Comparison of ENCODE assay signal across 10 mouse cellular contexts in genomic region chr7:99570680-99571079, GRCm38 (mm10). TPM values are rescaled to one million over a fixed set of nuclear protein-coding genes. Genes with fewer than 3 reads are reported as not detected.
DNase-seq lines count a peak whose midpoint lies in the region; ATAC-seq and TF ChIP-seq lines count a peak whose summit lies in the region.
"Had no signal": no experiment of that assay in that cellular context is flagged by ENCODE, and none has a peak within 500 bp of the region (broad histone marks: within the 10 kb centered on the region; RNA-seq: fewer than 3 reads in every experiment).

No protein-coding gene starts in this region.

- no peak for TF ChIP-seq EP300 in heart, postnatal 0 days (IDR thresholded peaks at IDR 0.05; ENCODE audit: low read depth)
- TF ChIP-seq EP300 in lung, postnatal 0 days (IDR thresholded peaks at IDR 0.05) = no peak

- no peaks in the 10 kb centered on the region for H3K27me3 ChIP-seq in heart, postnatal 0 days (ENCODE audit: control insufficient read depth, insufficient read depth, low read length)
- no peaks in the 10 kb centered on the region for H3K27me3 ChIP-seq in lung, postnatal 0 days (replicated peaks; ENCODE audit: insufficient read depth, low read length)
- no peaks in the 10 kb centered on the region for H3K27me3 ChIP-seq in limb, embryonic 10.5 days (ENCODE audit: low read depth, poor library complexity, severe bottlenecking)
- no peaks in the 10 kb centered on the region for H3K27me3 ChIP-seq in stomach, embryonic 15.5 days (replicated peaks)
- H3K27me3 ChIP-seq: liver, embryonic 15.5 days had no signal

- no peaks in the 10 kb centered on the region for H3K36me3 ChIP-seq in heart, postnatal 0 days (replicated peaks; ENCODE audit: control insufficient read depth, insufficient read depth, low read length)
- no peaks in the 10 kb centered on the region for H3K36me3 ChIP-seq in lung, postnatal 0 days (ENCODE audit: insufficient read depth, low read length)
- no peaks in the 10 kb centered on the region for H3K36me3 ChIP-seq in limb, embryonic 10.5 days
- no peaks in the 10 kb centered on the region for H3K36me3 ChIP-seq in stomach, embryonic 15.5 days

- DNase-seq in heart, postnatal 0 days (ENCODE audit: low spot score) = no peak
- DNase-seq in heart, postnatal 10 days = no peak
- DNase-seq in lung, postnatal 0 days (ENCODE audit: low spot score) = no peak
- no peak for DNase-seq in lung, postnatal 14 days
- no peak for DNase-seq in limb, embryonic 10.5 days (ENCODE audit: low spot score)
- no peak for DNase-seq in left cerebral cortex, postnatal 25 days (ENCODE audit: low spot score in 2 of 2)
- DNase-seq: cerebellum, postnatal 25 days; gastrocnemius, postnatal 36 days had no signal

- 0 out of 2 replicates have a peak overlapping the region, but pooled peaks have one; percentile 9 for H3K9ac ChIP-seq in heart, postnatal 0 days (replicated peaks; ENCODE audit: low read depth, low read length)
- no peak overlapping the region; the same call in 1 of the 2 replicates for H3K9ac ChIP-seq in lung, postnatal 0 days (replicated peaks; ENCODE audit: low read depth)
- H3K9ac ChIP-seq in stomach, embryonic 15.5 days = no peak overlapping the region
- H3K9ac ChIP-seq: liver, embryonic 15.5 days had no signal

- H3K4me1 ChIP-seq in heart, postnatal 0 days (ENCODE audit: control insufficient read depth, insufficient read depth) = peaks cover 2% of the 10 kb centered on the region; the same call in 1 of the 2 replicates
- H3K4me1 ChIP-seq in lung, postnatal 0 days (ENCODE audit: insufficient read depth, low read depth, low read length) = no peaks in the 10 kb centered on the region
- H3K4me1 ChIP-seq in limb, embryonic 10.5 days = peaks cover 36% of the 10 kb centered on the region
- H3K4me1 ChIP-seq in stomach, embryonic 15.5 days = peaks cover 5% of the 10 kb centered on the region

- ATAC-seq in heart, postnatal 0 days (ENCODE audit: insufficient read depth, low read depth) = no peak
- 0 out of 2 replicates have a peak, but pooled peaks have one; percentile 27 for ATAC-seq in lung, postnatal 0 days
- ATAC-seq in stomach, embryonic 15.5 days (ENCODE audit: insufficient read depth, low FRiP score, low read depth) = no peak

- 49% methylated on average over 5 of the region's 5 CpGs for whole genome bisulfite sequencing in heart, postnatal 0 days
- WGBS in lung, postnatal 0 days = 40% methylated on average over 5 of the region's 5 CpGs
- 67% methylated on average over 5 of the region's 5 CpGs for WGBS in limb, embryonic 10.5 days
- WGBS in stomach, embryonic 15.5 days = 64% methylated on average over 5 of the region's 5 CpGs

- H3K4me2 ChIP-seq in heart, postnatal 0 days (ENCODE audit: low read depth, low read length) = peak overlapping the region; percentile 38
- H3K4me2 ChIP-seq in lung, postnatal 0 days (replicated peaks; ENCODE audit: low read depth, low read length) = peak overlapping the region; percentile 46
- 0 out of 2 replicates have a peak overlapping the region, but pooled peaks have one; percentile 10 for H3K4me2 ChIP-seq in stomach, embryonic 15.5 days
- H3K4me2 ChIP-seq: liver, embryonic 15.5 days had no signal

- no peak overlapping the region for H3K27ac ChIP-seq in heart, postnatal 0 days (ENCODE audit: low read depth)
- peak overlapping the region; percentile 34 for H3K27ac ChIP-seq in lung, postnatal 0 days (ENCODE audit: low read length)
- H3K27ac ChIP-seq in limb, embryonic 10.5 days = peak overlapping the region; percentile 1; the same call in 1 of the 2 replicates
- no peak overlapping the region for H3K27ac ChIP-seq in stomach, embryonic 15.5 days
- H3K27ac ChIP-seq: liver, embryonic 15.5 days had no signal

- TF ChIP-seq CTCF in heart, postnatal 0 days (IDR thresholded peaks at IDR 0.05; ENCODE audit: low read depth) = no peak
- TF ChIP-seq CTCF in lung, postnatal 0 days (IDR thresholded peaks at IDR 0.05) = no peak

- intact Hi-C loops in heart, postnatal 10 days (cut with DNase I) = no loop called here
- intact Hi-C loops in left cerebral cortex, postnatal 25 days (cut with DNase I) = no loop called here

- no peaks in the 10 kb centered on the region for H3K9me3 ChIP-seq in heart, postnatal 0 days (replicated peaks; ENCODE audit: control insufficient read depth, low read length)
- H3K9me3 ChIP-seq in lung, postnatal 0 days (ENCODE audit: low read length) = no peaks in the 10 kb centered on the region
- H3K9me3 ChIP-seq in limb, embryonic 10.5 days (replicated peaks) = no peaks in the 10 kb centered on the region
- H3K9me3 ChIP-seq in stomach, embryonic 15.5 days = no peaks in the 10 kb centered on the region
- H3K9me3 ChIP-seq: liver, embryonic 15.5 days had no signal

- H3K4me3 ChIP-seq in heart, postnatal 0 days (ENCODE audit: low read depth, low read length) = peak overlapping the region; percentile 17
- peak overlapping the region; percentile 14 for H3K4me3 ChIP-seq in lung, postnatal 0 days (ENCODE audit: low read depth, low read length)
- H3K4me3 ChIP-seq in limb, embryonic 10.5 days = no peak overlapping the region
- H3K4me3 ChIP-seq in stomach, embryonic 15.5 days (replicated peaks) = no peak overlapping the region
- H3K4me3 ChIP-seq: liver, embryonic 15.5 days had no signal

RNA-seq across cellular contexts. Expression of gene Arrb1, which starts 35.4 kb away (rescaled TPM):
- 23.8 and 36.8 TPM in 2 replicates for total RNA-seq in heart, postnatal 0 days (2014; rRNA removed; ENCODE audit: low replicate concordance)
- polyA plus RNA-seq in heart, postnatal 0 days (2015; fragmentation: Nextera tagmentation; extraction: Ambion mirVana) = 3.3 and 3.5 TPM in 2 replicates
- total RNA-seq in heart, postnatal 10 days (2021) = 10 to 100 TPM; 25.0 to 33.3 TPM
- polyA plus RNA-seq in lung, postnatal 0 days (2015; fragmentation: Nextera tagmentation; extraction: Ambion mirVana) = 21.7 and 25.7 TPM in 2 replicates
- 8.8 and 10.0 TPM in 2 replicates for polyA plus RNA-seq in limb, embryonic 10.5 days (2016; fragmentation: Nextera tagmentation; extraction: Ambion mirVana)
- polyA plus RNA-seq in stomach, embryonic 15.5 days (2015; fragmentation: Nextera tagmentation; extraction: Ambion mirVana) = 11.4 and 13.5 TPM in 2 replicates
- 100 to 1,000 TPM; 180 to 181 TPM for total RNA-seq in left cerebral cortex, postnatal 25 days (2021)

RNA-seq across cellular contexts. Expression of gene Tpbgl, which starts 56.2 kb away (rescaled TPM):
- 5.2 and 6.4 TPM in 2 replicates for total RNA-seq in heart, postnatal 0 days (2014; rRNA removed; ENCODE audit: low replicate concordance)
- 0.98 and 1.2 TPM in 2 replicates for polyA plus RNA-seq in heart, postnatal 0 days (2015; fragmentation: Nextera tagmentation; extraction: Ambion mirVana)
- total RNA-seq in heart, postnatal 10 days (2021) = 1 to 10 TPM; 3.1 to 3.5 TPM
- 0.58 and 0.79 TPM in 2 replicates for polyA plus RNA-seq in lung, postnatal 0 days (2015; fragmentation: Nextera tagmentation; extraction: Ambion mirVana)
- polyA plus RNA-seq in limb, embryonic 10.5 days (2016; fragmentation: Nextera tagmentation; extraction: Ambion mirVana) = 0.05 TPM in 1 of 2 replicates, not detected in the other
- polyA plus RNA-seq in stomach, embryonic 15.5 days (2015; fragmentation: Nextera tagmentation; extraction: Ambion mirVana) = 1.9 and 2.0 TPM in 2 replicates
- total RNA-seq in left cerebral cortex, postnatal 25 days (2021) = 1 to 10 TPM; 3.7 to 5.2 TPM

Comparison
In these comparisons a context has a peak if more than half of its experiments do, and no peak if none do; other contexts are left out.
1. H3K27ac ChIP-seq: peak in lung, postnatal 0 days (single experiment) and limb, embryonic 10.5 days (single experiment); none in heart, postnatal 0 days (single experiment) and stomach, embryonic 15.5 days (single experiment).
2. H3K4me3 ChIP-seq: peak in heart, postnatal 0 days (single experiment) and lung, postnatal 0 days (single experiment); none in limb, embryonic 10.5 days (single experiment) and stomach, embryonic 15.5 days (single experiment).
3. Peak in every context shown above with its lines, with median percentiles within 50 percentile points of each other: H3K4me2 ChIP-seq.